Mouse (Mus musculus) megakaryocyte, embryonic 14.5 days (primary cell): Measurements from ENCODE around the gene Itpka.

Experiments used
- FLI1 ChIP-seq: IDR thresholded peaks from 2 replicates; pipeline ENCODE4 v1.6.1; 2012; ENCODE audit warnings: low read length, inconsistent platforms, mixed read lengths
- GATA1 ChIP-seq: IDR thresholded peaks from 3 replicates; pipeline ENCODE4 v1.6.1; 2012; ENCODE audit warnings: mixed read lengths, low read length, inconsistent platforms, borderline replicate concordance

DNA sequence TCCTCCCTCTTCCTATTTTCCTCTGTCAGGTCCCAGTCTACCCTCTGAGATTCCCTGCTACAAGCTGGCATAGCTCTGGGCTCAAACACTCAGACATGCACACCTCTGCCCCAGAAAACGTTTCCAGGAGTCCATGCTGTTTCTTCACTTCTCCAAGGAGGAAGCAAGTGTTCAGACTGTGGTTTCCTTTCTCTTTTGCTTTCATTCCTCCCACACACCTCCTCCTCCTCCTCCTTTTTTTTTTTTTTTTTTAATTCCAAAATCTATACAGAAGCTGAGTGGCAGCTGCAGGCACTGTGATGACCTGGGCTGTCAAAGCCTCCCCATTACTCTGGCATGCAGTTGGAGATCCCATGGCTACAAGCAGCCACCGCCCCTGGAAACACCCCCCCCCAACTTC is 1.6 kb upstream of the Itpka start:
- TF ChIP-seq GATA1 (no peak), FLI1 (no peak)
